Mouse (Mus musculus) lung, postnatal 0 days (tissue): ENCODE measurements around the gene Jade2. TPM values are rescaled to one million over a fixed set of nuclear protein-coding genes. Genes with fewer than 3 reads are reported as not detected.

Experiments
- ATAC-seq: fragments of 200-750 bp; cut with Nextera tagmentation; 2 replicates; pipeline ENCODE4 v1.8.0; 2017; ENCODE audit warnings: moderate library complexity
- DNase-seq: peaks from one replicate; pipeline ENCODE4 v3.0.0-alpha.2; 2016; ENCODE audit warnings: low spot score
- H3K27ac ChIP-seq: fragments of 300-500 bp; sonication (generic); 2 replicates; pipeline ENCODE4 v1.5.1; 2014; ENCODE audit warnings: antibody characterized with exemption, mild to moderate bottlenecking, low read length, mixed read lengths
- H3K27me3 ChIP-seq: fragments of 300-500 bp; sonication (generic); replicated peaks from 2 replicates; pipeline ENCODE4 v1.6.1; 2014; ENCODE audit warnings: low read length, mixed read lengths; ENCODE audit not compliant: insufficient read depth
- H3K36me3 ChIP-seq: fragments of 300-500 bp; sonication (generic); 2 replicates; pipeline ENCODE4 v1.6.1; 2014; ENCODE audit warnings: low read length, mixed read lengths; ENCODE audit not compliant: insufficient read depth
- H3K4me1 ChIP-seq: fragments of 300-500 bp; sonication (generic); 2 replicates; pipeline ENCODE4 v1.6.1; 2014; ENCODE audit warnings: antibody characterized with exemption, low read depth, low read length, mixed read lengths; ENCODE audit not compliant: insufficient read depth
- H3K4me2 ChIP-seq: fragments of 300-500 bp; sonication (generic); replicated peaks from 2 replicates; pipeline ENCODE4 v1.6.1; 2014; ENCODE audit warnings: low read depth, mild to moderate bottlenecking, low read length, moderate library complexity, mixed read lengths
- H3K4me3 ChIP-seq: fragments of 300-500 bp; sonication (generic); 2 replicates; pipeline ENCODE4 v1.5.1; 2014; ENCODE audit warnings: low read depth, low read length
- H3K9ac ChIP-seq: fragments of 300-500 bp; sonication (generic); replicated peaks from 2 replicates; pipeline ENCODE4 v1.6.1; 2014; ENCODE audit warnings: low read depth, mild to moderate bottlenecking
- H3K9me3 ChIP-seq: fragments of 300-500 bp; sonication (generic); 2 replicates; pipeline ENCODE4 v1.6.1; 2016; ENCODE audit warnings: low read length, mixed read lengths
- CTCF ChIP-seq: IDR thresholded peaks from 2 replicates; pipeline ENCODE4 v1.5.1; 2016; ENCODE audit warnings: antibody characterized with exemption, mild to moderate bottlenecking
- EP300 ChIP-seq: IDR thresholded peaks from 2 replicates; pipeline ENCODE4 v1.6.1; 2016; ENCODE audit warnings: antibody characterized with exemption, mild to moderate bottlenecking, control low read depth
- WGBS: fragments of 180-500 bp; shearing (Covaris S2); extraction: QIAGEN DNeasy Blood & Tissue Kit; methylation state at CpG from one replicate; pipeline ENCODE4 v1.1.7; 2014; 5-methylcytosine and 5-hydroxymethylcytosine counted together
- polyA plus RNA-seq: library from polyadenylated mRNA; unstranded; fragments of >200 nt; fragmentation: Nextera tagmentation; extraction: Ambion mirVana; gene quantifications from 2 replicates; pipeline ENCODE4 v1.2.1, GENCODE M21; 2015

Gene Jade2
- polyA plus RNA-seq, 1 experiment from 2014 or later, result 3.9 TPM

DNA sequence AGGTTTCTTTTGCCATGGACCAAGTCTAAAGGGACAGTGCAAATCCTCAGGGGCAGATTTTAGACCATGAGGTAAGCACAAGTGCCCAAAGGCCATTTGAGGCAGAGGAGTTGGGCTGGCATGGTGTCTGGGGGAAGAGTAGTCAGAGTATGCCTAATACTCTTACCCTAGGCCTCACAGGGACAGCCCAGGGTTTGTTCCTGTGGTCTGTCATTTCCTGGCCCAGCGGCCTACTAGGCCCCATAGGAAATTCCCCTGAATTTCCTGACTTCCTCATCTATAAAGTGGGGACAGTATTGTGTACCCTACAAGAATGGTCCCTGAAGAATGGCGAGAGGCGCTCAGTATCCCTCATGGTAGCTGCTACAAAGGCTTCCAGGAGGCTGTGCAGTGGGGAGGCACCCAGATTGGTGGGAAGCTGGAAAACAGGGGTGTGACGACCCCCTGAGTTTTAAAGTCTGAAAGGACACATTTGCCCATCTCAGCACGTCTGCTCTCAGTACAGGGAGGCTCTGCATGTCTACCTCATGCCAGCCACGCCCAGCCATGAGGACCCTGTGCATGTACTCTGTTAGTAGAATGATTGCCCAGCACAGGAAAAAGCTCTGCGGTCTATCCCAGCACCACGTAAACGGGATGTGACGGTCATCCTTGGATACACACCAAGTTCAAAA lies 23.9 kb downstream of the Jade2 start:
- Histone ChIP-seq H3K36me3 (peaks cover 20% of the 10 kb centered on the region), H3K4me3 (no peak overlapping the region), H3K9ac (no peak overlapping the region), H3K9me3 (no peaks in the 10 kb centered on the region), H3K27me3 (no peaks in the 10 kb centered on the region), H3K4me1 (no peaks in the 10 kb centered on the region), H3K27ac (peak overlapping the region; percentile 26; the same call in 1 of the 2 replicates), H3K4me2 (no peak overlapping the region)
- DNase-seq, result no peak
- 75% methylated on average over 10 of the region's 10 CpGs for WGBS
- TF ChIP-seq CTCF, result no peak
- TF ChIP-seq EP300, result no peak
- ATAC-seq, result no peak

- ATAC-seq (no peak), DNase-seq (no peak)
- no peak overlapping the region for H3K9ac ChIP-seq
- H3K4me1 ChIP-seq, result no peaks in the 10 kb centered on the region
- no peaks in the 10 kb centered on the region for H3K9me3 ChIP-seq
- no peak overlapping the region for H3K4me2 ChIP-seq
- no peak overlapping the region for H3K4me3 ChIP-seq
- peak overlapping the region; percentile 26; the same call in 1 of the 2 replicates for H3K27ac ChIP-seq
- TF ChIP-seq CTCF (no peak), EP300 (no peak)
- no peaks in the 10 kb centered on the region for H3K27me3 ChIP-seq
- peaks cover 24% of the 10 kb centered on the region for H3K36me3 ChIP-seq
- WGBS, result 75% methylated on average over 5 of the region's 5 CpGs
Measured at GRCm38 (mm10) chr11:51832992-51833391, 24.5 kb downstream of the Jade2 start.

GRCm38 (mm10) chr11:51831962-51832909 lies 25.2 kb downstream of the Jade2 start:
- no peaks in the 10 kb centered on the region for H3K9me3 ChIP-seq
- H3K36me3 ChIP-seq, result peaks cover 27% of the 10 kb centered on the region
- no peak overlapping the region for H3K9ac ChIP-seq
- H3K4me2 ChIP-seq, result no peak overlapping the region
- no peak overlapping the region for H3K27ac ChIP-seq
- DNase-seq (peak; percentile 34), ATAC-seq (peak; percentile 77)
- TF ChIP-seq CTCF, result no peak
- TF ChIP-seq EP300, result peak; percentile 19; the same call in 1 of the 2 replicates
- WGBS, result 79% methylated on average over 4 of the region's 4 CpGs
- no peaks in the 10 kb centered on the region for H3K27me3 ChIP-seq
- H3K4me1 ChIP-seq, result no peaks in the 10 kb centered on the region
- no peak overlapping the region for H3K4me3 ChIP-seq

- no peak overlapping the region for H3K27ac ChIP-seq
- no peaks in the 10 kb centered on the region for H3K4me1 ChIP-seq
- WGBS, result 58% methylated on average over 19 of the region's 19 CpGs
- DNase-seq (peak; percentile 27), ATAC-seq (0 out of 2 replicates have a peak, but pooled peaks have one; percentile 8)
- H3K4me2 ChIP-seq, result no peak overlapping the region
- peaks cover 27% of the 10 kb centered on the region; the same call in 1 of the 2 replicates for H3K36me3 ChIP-seq
- no peaks in the 10 kb centered on the region for H3K27me3 ChIP-seq
- TF ChIP-seq CTCF, result no peak
- no peak for TF ChIP-seq EP300
- H3K9ac ChIP-seq, result no peak overlapping the region
- no peak overlapping the region for H3K4me3 ChIP-seq
- H3K9me3 ChIP-seq, result no peaks in the 10 kb centered on the region
Measured at GRCm38 (mm10) chr11:51824867-51825424, 32.5 kb downstream of the Jade2 start.

DNA sequence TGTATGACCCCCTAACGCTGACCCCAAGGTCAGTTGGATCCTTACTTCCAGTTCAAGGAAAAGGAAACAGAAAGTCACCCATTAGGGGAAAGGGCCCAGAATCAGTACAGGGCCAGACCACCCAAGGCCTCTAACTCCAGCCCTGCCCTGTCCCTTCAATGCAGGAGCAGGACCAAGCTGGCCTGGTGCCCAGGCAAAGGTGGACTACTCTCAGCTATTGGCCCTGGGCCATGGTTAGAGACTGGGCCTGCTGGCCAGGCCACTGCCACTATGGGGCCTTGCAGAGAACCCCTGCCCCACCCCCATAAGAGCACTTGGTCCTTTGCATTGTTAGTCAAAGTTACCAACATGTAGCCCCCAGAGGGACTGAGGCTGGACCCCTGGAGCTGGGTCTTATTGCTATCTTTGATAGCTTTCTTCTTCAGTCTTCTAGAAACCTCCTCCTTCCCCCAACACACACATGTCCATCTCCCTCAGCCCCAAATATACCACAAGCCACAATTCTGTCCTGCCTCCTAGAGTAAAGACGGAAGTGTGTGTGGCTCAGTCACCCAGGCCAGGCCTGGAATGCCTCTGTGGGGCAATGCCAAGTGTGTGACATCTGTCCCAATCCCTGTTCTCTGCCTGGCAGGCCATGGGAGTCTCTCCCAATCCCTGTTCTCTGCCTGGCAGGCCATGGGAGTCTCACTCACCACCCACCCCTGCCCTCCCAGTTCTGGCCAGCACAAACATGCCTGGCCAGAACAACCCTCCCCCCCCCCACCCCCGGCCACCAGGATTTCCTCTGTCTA lies 33.3 kb downstream of the Jade2 start:
- 90% methylated on average over 3 of the region's 3 CpGs for WGBS
- ATAC-seq (peak; percentile 65), DNase-seq (peak; percentile 68)
- H3K4me3 ChIP-seq, result no peak overlapping the region
- H3K27ac ChIP-seq, result no peak overlapping the region
- H3K27me3 ChIP-seq, result no peaks in the 10 kb centered on the region
- H3K4me1 ChIP-seq, result no peaks in the 10 kb centered on the region
- H3K36me3 ChIP-seq, result peaks cover 27% of the 10 kb centered on the region; the same call in 1 of the 2 replicates
- no peak overlapping the region for H3K4me2 ChIP-seq
- no peaks in the 10 kb centered on the region for H3K9me3 ChIP-seq
- no peak overlapping the region for H3K9ac ChIP-seq
- TF ChIP-seq CTCF (no peak), EP300 (no peak)
